Mouse (Mus musculus) E14TG2a.4 (cell line): ENCODE data around the gene Nelfcd.

Experiments used
- CTCF ChIP-seq: conservative IDR thresholded peaks from 2 replicates; pipeline ENCODE4 v1.5.1; 2014; ENCODE audit warnings: low read length
- NANOG ChIP-seq: IDR thresholded peaks from 2 replicates; pipeline ENCODE4 v1.6.1; 2014; ENCODE audit warnings: borderline replicate concordance, low read length, mixed read lengths
- POU5F1 ChIP-seq: IDR thresholded peaks from 2 replicates; pipeline ENCODE4 v1.6.1; 2014; ENCODE audit warnings: low read length, borderline replicate concordance

GRCm38 (mm10) chr2:174392554-174392953, 23.1 kb upstream of the Nelfcd start:
- TF ChIP-seq CTCF (no peak), POU5F1 (no peak), NANOG (no peak)
